38 mouse cellular contexts compared by ENCODE assay signal in genomic region chr11:70511242-70511641, GRCm38 (mm10). TPM values are rescaled to one million over a fixed set of nuclear protein-coding genes. Genes with fewer than 3 reads are reported as not detected.
"Had no signal": no experiment of that assay in that cellular context is flagged by ENCODE, and none has a peak within 500 bp of the region (broad histone marks: within the 10 kb centered on the region; RNA-seq: fewer than 3 reads in every experiment).

No protein-coding gene starts in this region.

- H3K4me3 ChIP-seq: heart, embryonic 10.5 days; heart, embryonic 13.5 days; heart, embryonic 15.5 days; intestine, embryonic 15.5 days; kidney, embryonic 15.5 days; layer of hippocampus, adult 2 months; left cerebral cortex, adult 2 months; limb, embryonic 10.5 days; limb, embryonic 12.5 days; liver, embryonic 13.5 days; liver, embryonic 15.5 days had no signal

- H3K9ac ChIP-seq: heart, embryonic 13.5 days; heart, embryonic 15.5 days; hindbrain, embryonic 14.5 days; intestine, embryonic 15.5 days; kidney, embryonic 15.5 days; limb, embryonic 12.5 days; liver, embryonic 13.5 days; liver, embryonic 15.5 days had no signal

- H3K4me2 ChIP-seq: heart, embryonic 13.5 days; heart, embryonic 15.5 days; hindbrain, embryonic 14.5 days; intestine, embryonic 15.5 days; kidney, embryonic 15.5 days; limb, embryonic 12.5 days; liver, embryonic 11.5 days; liver, embryonic 13.5 days; liver, embryonic 15.5 days had no signal

- H3K36me3 ChIP-seq: heart, embryonic 10.5 days; heart, embryonic 13.5 days; heart, embryonic 15.5 days; intestine, embryonic 15.5 days; kidney, embryonic 15.5 days; limb, embryonic 10.5 days; limb, embryonic 12.5 days; liver, embryonic 13.5 days; liver, embryonic 15.5 days had no signal

- ATAC-seq: hindbrain, embryonic 16.5 days; inflammation-experienced regulatory T-cells, adult 6 months; intestine, embryonic 15.5 days had no signal

- H3K27ac ChIP-seq: heart, embryonic 10.5 days; heart, embryonic 13.5 days; heart, embryonic 15.5 days; hindbrain, embryonic 14.5 days; intestine, embryonic 15.5 days; kidney, embryonic 15.5 days; kidney, postnatal 0 days; layer of hippocampus, adult 2 months; left cerebral cortex, adult 2 months; limb, embryonic 10.5 days; limb, embryonic 12.5 days; liver, embryonic 13.5 days; liver, embryonic 15.5 days had no signal

- H3K27me3 ChIP-seq: intestine, embryonic 15.5 days had no signal

- DNase-seq: gastrocnemius, postnatal 14 days; gastrocnemius, postnatal 36 days; heart, adult 18-20 months; heart, postnatal 14 days; heart, postnatal 36 days; kidney, adult 11 months; kidney, adult 2 months; kidney, adult 9 months; kidney, postnatal 25 days; kidney, postnatal 4 days; liver; liver, embryonic 13.5 days had no signal

- H3K9me3 ChIP-seq: heart, embryonic 10.5 days; heart, embryonic 13.5 days; heart, embryonic 15.5 days; intestine, embryonic 15.5 days; kidney, embryonic 15.5 days; limb, embryonic 10.5 days; limb, embryonic 12.5 days; liver, embryonic 13.5 days; liver, embryonic 15.5 days had no signal

RNA-seq across cellular contexts. Expression of gene Vmo1, which starts 3.2 kb away (rescaled TPM):
- total RNA-seq: gastrocnemius, adult 18-20 months; gastrocnemius, adult 8-10 months; gastrocnemius, postnatal 14 days; gastrocnemius, postnatal 36 days; heart, adult 18-20 months; heart, adult 8-10 months; heart, postnatal 36 days; hematopoietic stem cell, adult 5-6 weeks; layer of hippocampus, adult 2 months; layer of hippocampus, postnatal 10 days; layer of hippocampus, postnatal 25 days; left cerebral cortex, adult 2 months; left cerebral cortex, postnatal 14 days; left cerebral cortex, postnatal 36 days had no signal
- polyA plus RNA-seq: gonadal fat pad, adult 2 months; heart, embryonic 10.5 days; heart, embryonic 13.5 days; hindbrain, embryonic 14.5 days; hindbrain, embryonic 16.5 days; inflammation-experienced regulatory T-cells, adult 6 months; kidney, adult 2 months had no signal

RNA-seq across cellular contexts. Expression of gene Tm4sf5, which starts 6.2 kb away (rescaled TPM):
- total RNA-seq: gastrocnemius, adult 18-20 months; gastrocnemius, adult 8-10 months; gastrocnemius, postnatal 14 days; gastrocnemius, postnatal 36 days; hematopoietic stem cell, adult 5-6 weeks; layer of hippocampus, adult 2 months; layer of hippocampus, postnatal 10 days; left cerebral cortex, postnatal 36 days had no signal
- polyA plus RNA-seq: hindbrain, embryonic 11.5 days had no signal

RNA-seq across cellular contexts. Expression of gene Gltpd2, which starts 7.8 kb away (rescaled TPM):
- total RNA-seq: gastrocnemius, adult 18-20 months; gastrocnemius, adult 8-10 months; gastrocnemius, postnatal 14 days; gastrocnemius, postnatal 36 days; heart, adult 18-20 months; heart, adult 8-10 months; heart, postnatal 14 days; heart, postnatal 36 days; hematopoietic stem cell, adult 5-6 weeks; layer of hippocampus, adult 2 months; layer of hippocampus, postnatal 10 days; layer of hippocampus, postnatal 25 days; left cerebral cortex, adult 2 months; left cerebral cortex, postnatal 14 days; left cerebral cortex, postnatal 36 days had no signal
- polyA plus RNA-seq: gonadal fat pad, adult 2 months; heart, embryonic 15.5 days; heart, postnatal 0 days; inflammation-experienced regulatory T-cells, adult 6 months had no signal

RNA-seq across cellular contexts. Expression of gene Gm40193, which starts 21.5 kb away (rescaled TPM):
- total RNA-seq: gastrocnemius, adult 18-20 months; gastrocnemius, adult 8-10 months; gastrocnemius, postnatal 14 days; gastrocnemius, postnatal 36 days; heart, adult 18-20 months; heart, adult 8-10 months; heart, postnatal 14 days; heart, postnatal 36 days; hematopoietic stem cell, adult 5-6 weeks; layer of hippocampus, adult 2 months; layer of hippocampus, postnatal 10 days; layer of hippocampus, postnatal 25 days; left cerebral cortex, adult 2 months; left cerebral cortex, postnatal 14 days; left cerebral cortex, postnatal 36 days had no signal
- polyA plus RNA-seq: gonadal fat pad, adult 2 months; heart, embryonic 10.5 days; heart, embryonic 13.5 days; heart, embryonic 15.5 days; heart, postnatal 0 days; hindbrain, embryonic 11.5 days; hindbrain, embryonic 14.5 days; hindbrain, embryonic 16.5 days; inflammation-experienced regulatory T-cells, adult 6 months; intestine, embryonic 15.5 days; kidney, adult 2 months; kidney, embryonic 15.5 days; kidney, postnatal 0 days; limb, embryonic 10.5 days; limb, embryonic 12.5 days; liver, embryonic 11.5 days; liver, embryonic 13.5 days; liver, embryonic 15.5 days had no signal
